Mouse (Mus musculus) kidney, adult 2 months (tissue): Measurements from ENCODE around the gene Chrna7. TPM values are rescaled to one million over a fixed set of nuclear protein-coding genes. Genes with fewer than 3 reads are reported as not detected.

ENCODE experiments used
- DNase-seq: peaks from one replicate; pipeline ENCODE4 v3.0.0; 2021
- H3K27ac ChIP-seq: fragments of 200-500 bp; 2 replicates; pipeline ENCODE4 v1.5.1; 2012; ENCODE audit warnings: low read depth, low read length, control low read depth, inconsistent platforms; ENCODE audit not compliant: insufficient read depth
- H3K27me3 ChIP-seq: fragments of 200-500 bp; replicated peaks from 2 replicates; pipeline ENCODE4 v1.6.1; 2012; ENCODE audit warnings: mild to moderate bottlenecking, moderate library complexity, low read length, inconsistent platforms; ENCODE audit not compliant: control insufficient read depth, insufficient read depth
- H3K36me3 ChIP-seq: fragments of 200-500 bp; 2 replicates; pipeline ENCODE4 v1.6.1; 2012; ENCODE audit warnings: mild to moderate bottlenecking, moderate library complexity, low read length, inconsistent platforms; ENCODE audit not compliant: control insufficient read depth, insufficient read depth
- H3K4me1 ChIP-seq: fragments of 200-500 bp; 2 replicates; pipeline ENCODE4 v1.6.1; 2011; ENCODE audit warnings: low read length; ENCODE audit not compliant: control insufficient read depth, insufficient read depth
- H3K4me3 ChIP-seq: fragments of 200-500 bp; 2 replicates; pipeline ENCODE4 v1.5.1; 2011; ENCODE audit warnings: mild to moderate bottlenecking, low read depth, low read length, control low read depth; ENCODE audit not compliant: insufficient read depth
- CTCF ChIP-seq: fragments of 200-500 bp; conservative IDR thresholded peaks from 2 replicates; pipeline ENCODE4 v1.5.1; 2011; ENCODE audit warnings: low read depth, mild to moderate bottlenecking, control low read depth, low read length, moderate library complexity, mixed read lengths; ENCODE audit not compliant: insufficient read depth, insufficient read length
- POLR2A ChIP-seq: fragments of 200-500 bp; IDR thresholded peaks from one replicate; pipeline ENCODE4 v1.6.1; 2011; ENCODE audit warnings: low read depth, low read length, control low read depth
- WGBS: fragments of 180-500 bp; shearing (Covaris S2); methylation state at CpG from one replicate; pipeline ENCODE4 v1.1.7; 2018; 5-methylcytosine and 5-hydroxymethylcytosine counted together
- polyA plus RNA-seq: library from polyadenylated mRNA; depleted of rRNA; stranded (reverse); fragments of >200 nt; gene quantifications from 2 replicates; pipeline ENCODE4 v1.2.3, GENCODE M21; 2012

The Chrna7 gene
- polyA plus RNA-seq, 1 experiment, result 1.1 TPM

GRCm38 (mm10) chr7:63207137-63207536, 5.2 kb downstream of the Chrna7 start:
- whole genome bisulfite sequencing, result 65% methylated on average over 2 of the region's 2 CpGs

GRCm38 (mm10) chr7:63195560-63195959, 16.8 kb downstream of the Chrna7 start:
- H3K27ac ChIP-seq, result no peak overlapping the region
- 61% methylated on average over 2 of the region's 2 CpGs for WGBS
- no peaks in the 10 kb centered on the region for H3K4me1 ChIP-seq
- no peak for DNase-seq
- no peaks in the 10 kb centered on the region for H3K27me3 ChIP-seq
- TF ChIP-seq CTCF (no peak), POLR2A (no peak)
- H3K4me3 ChIP-seq, result no peak overlapping the region
- no peaks in the 10 kb centered on the region for H3K36me3 ChIP-seq

More at GRCm38 (mm10) chr7:63207137-63207536, 5.2 kb downstream of the Chrna7 start:
- Histone ChIP-seq H3K4me1 (peaks cover 3% of the 10 kb centered on the region; the same call in 1 of the 2 replicates), H3K4me3 (no peak overlapping the region), H3K36me3 (no peaks in the 10 kb centered on the region), H3K27me3 (0 out of 2 replicates have a peak, but pooled peaks cover 1% of the 10 kb centered on the region), H3K27ac (no peak overlapping the region)
- TF ChIP-seq POLR2A, result no peak
- no peak for TF ChIP-seq CTCF
- DNase-seq, result no peak

- H3K27ac ChIP-seq, result no peak overlapping the region
- no peaks in the 10 kb centered on the region for H3K4me1 ChIP-seq
- H3K27me3 ChIP-seq, result no peaks in the 10 kb centered on the region
- DNase-seq, result no peak
- 85% methylated on average over 13 of the region's 13 CpGs for WGBS
- no peak for TF ChIP-seq CTCF
- TF ChIP-seq POLR2A, result no peak
- no peaks in the 10 kb centered on the region for H3K36me3 ChIP-seq
- no peak overlapping the region for H3K4me3 ChIP-seq
These were observed 22.5 kb downstream of the Chrna7 start for GRCm38 (mm10) chr7:63189647-63190534.

- no peak overlapping the region for H3K4me3 ChIP-seq
- H3K27me3 ChIP-seq, result no peaks in the 10 kb centered on the region
- 77% methylated on average over 3 of the region's 3 CpGs for WGBS
- DNase-seq, result no peak
- no peaks in the 10 kb centered on the region for H3K4me1 ChIP-seq
- no peak for TF ChIP-seq CTCF
- no peak for TF ChIP-seq POLR2A
- no peaks in the 10 kb centered on the region for H3K36me3 ChIP-seq
- no peak overlapping the region for H3K27ac ChIP-seq
These were observed 42.1 kb downstream of the Chrna7 start for GRCm38 (mm10) chr7:63170063-63170787.

GRCm38 (mm10) chr7:63164617-63165016, 47.8 kb downstream of the Chrna7 start:
- 86% methylated on average over 3 of the region's 3 CpGs for WGBS
- no peaks in the 10 kb centered on the region for H3K4me1 ChIP-seq
- H3K36me3 ChIP-seq, result no peaks in the 10 kb centered on the region
- H3K27me3 ChIP-seq, result no peaks in the 10 kb centered on the region
- no peak overlapping the region for H3K4me3 ChIP-seq
- no peak for TF ChIP-seq CTCF
- no peak for TF ChIP-seq POLR2A
- no peak overlapping the region for H3K27ac ChIP-seq
- no peak for DNase-seq

GRCm38 (mm10) chr7:63162272-63162864, 50.0 kb downstream of the Chrna7 start:
- Histone ChIP-seq H3K4me3 (no peak overlapping the region), H3K36me3 (no peaks in the 10 kb centered on the region), H3K27ac (no peak overlapping the region), H3K4me1 (no peaks in the 10 kb centered on the region), H3K27me3 (no peaks in the 10 kb centered on the region)
- no peak for DNase-seq
- WGBS, result 66% methylated on average over 7 of the region's 7 CpGs
- TF ChIP-seq CTCF (no peak), POLR2A (no peak)
